ENCODE assay signal across 8 mouse cellular contexts in genomic region chr16:44357571-44358268, GRCm38 (mm10). TPM values are rescaled to one million over a fixed set of nuclear protein-coding genes. Genes with fewer than 3 reads are reported as not detected.
DNase-seq lines count a peak whose midpoint lies in the region.

No protein-coding gene starts in this region.

- H3K27me3 ChIP-seq in heart, embryonic 10.5 days (ENCODE audit: insufficient read depth, poor library complexity, severe bottlenecking) = no peaks in the 10 kb centered on the region

- DNase-seq in 416B (ENCODE audit: low read depth) = peak; percentile 74
- peak; percentile 59 for DNase-seq in MEL-GATA-1-ER (ENCODE audit: extremely low read depth, low read depth)
- DNase-seq in heart, embryonic 10.5 days (ENCODE audit: low spot score) = peak; percentile 90
- DNase-seq in kidney, postnatal 25 days = peak; percentile 54 to 74
- peak; percentile 66 for DNase-seq in spleen, adult 12 weeks (ENCODE audit: low spot score)
- DNase-seq in layer of hippocampus, adult 9-10 months (ENCODE audit: low spot score) = no peak
- DNase-seq in ovary, adult 18-20 months (ENCODE audit: low spot score) = no peak
- no peak for DNase-seq in gastrocnemius, adult 8-10 months (ENCODE audit: low spot score in 2 of 2)

- 70% methylated on average over 4 of the region's 4 CpGs for WGBS in heart, embryonic 10.5 days

- H3K36me3 ChIP-seq in heart, embryonic 10.5 days = peaks cover 20% of the 10 kb centered on the region

- H3K9me3 ChIP-seq in heart, embryonic 10.5 days = no peaks in the 10 kb centered on the region

- H3K4me3 ChIP-seq in heart, embryonic 10.5 days = no peak overlapping the region

- H3K27ac ChIP-seq in heart, embryonic 10.5 days = no peak overlapping the region

- H3K4me1 ChIP-seq in heart, embryonic 10.5 days = no peaks in the 10 kb centered on the region

RNA-seq across cellular contexts. Expression of gene Spice1, which starts 10.8 kb away (rescaled TPM):
- 22.0 and 23.8 TPM in 2 replicates for polyA plus RNA-seq in heart, embryonic 10.5 days (2016; fragmentation: Nextera tagmentation; extraction: Ambion mirVana)
- 1 to 10 TPM; 3.7 to 7.3 (median 5.6) TPM for total RNA-seq in gastrocnemius, adult 8-10 months (2022)

RNA-seq across cellular contexts. Expression of gene Sidt1, which starts 24.7 kb away (rescaled TPM):
- not detected in 2 replicates for polyA plus RNA-seq in heart, embryonic 10.5 days (2016; fragmentation: Nextera tagmentation; extraction: Ambion mirVana)
- total RNA-seq in gastrocnemius, adult 8-10 months (2022) = not detected

RNA-seq across cellular contexts. Expression of gene Cfap44, which starts 36.9 kb away (rescaled TPM):
- polyA plus RNA-seq in heart, embryonic 10.5 days (2016; fragmentation: Nextera tagmentation; extraction: Ambion mirVana) = 0.21 and 0.26 TPM in 2 replicates
- not detected for total RNA-seq in gastrocnemius, adult 8-10 months (2022)

Comparison
In these comparisons a context has a peak if more than half of its experiments do, and no peak if none do; other contexts are left out.
1. DNase-seq: peak in 416B (single experiment), MEL-GATA-1-ER (single experiment), heart, embryonic 10.5 days (single experiment), kidney, postnatal 25 days (2 of 2) and spleen, adult 12 weeks (single experiment); none in layer of hippocampus, adult 9-10 months (single experiment), ovary, adult 18-20 months (single experiment) and gastrocnemius, adult 8-10 months (0 of 2).